Mouse (Mus musculus): ENCODE measurements around the gene Spop.

- peak; percentile 49; the same call in 1 of the 2 replicates for TF ChIP-seq CTCF (IDR thresholded peaks at IDR 0.05; ENCODE audit: extremely low read depth, insufficient read length, insufficient replicate concordance, low read depth, low read length)
- TF ChIP-seq POLR2A (IDR thresholded peaks at IDR 0.05; ENCODE audit: low read depth, low read length): no peak
These were observed 95.3 kb downstream of the Spop start for GRCm38 (mm10) chr11:95509126-95509717.

Measured in small intestine, adult 2 months (tissue).